Mouse (Mus musculus): ENCODE data around the gene Elf1. TPM values are rescaled to one million over a fixed set of nuclear protein-coding genes. Genes with fewer than 3 reads are reported as not detected.

Elf1 gene
- total and polyA plus RNA-seq, 3 experiments: 4.7 to 141 (median 79.0) TPM

- DNase-seq (ENCODE audit: low spot score): no peak
- TF ChIP-seq CTCF (IDR thresholded peaks at IDR 0.05; ENCODE audit: low read depth, low read length) (no peak), GATA2 (IDR thresholded peaks at IDR 0.05; ENCODE audit: borderline replicate concordance, low read depth, low read length) (no peak)
- ATAC-seq (ENCODE audit: extremely low read depth, insufficient number of reproducible peaks, low FRiP score, poor library complexity, severe bottlenecking): no peak
- H3K4me1 ChIP-seq (ENCODE audit: insufficient read depth, low read depth, low read length): peaks cover 5% of the 10 kb centered on the region; the same call in 1 of the 2 replicates
- no peaks in the 10 kb centered on the region for H3K27me3 ChIP-seq (ENCODE audit: insufficient read depth, low read length)
- H3K4me3 ChIP-seq (ENCODE audit: low read depth, low read length): no peak overlapping the region
- H3K36me3 ChIP-seq (replicated peaks): peaks cover 42% of the 10 kb centered on the region
- no peaks in the 10 kb centered on the region for H3K9me3 ChIP-seq (replicated peaks)
These were observed 20.6 kb upstream of the Elf1 start for GRCm38 (mm10) chr14:79460401-79460800.

GRCm38 (mm10) chr14:79460988-79461387 lies 20.0 kb upstream of the Elf1 start:
- Histone ChIP-seq H3K9me3 (replicated peaks) (no peaks in the 10 kb centered on the region), H3K4me1 (ENCODE audit: insufficient read depth, low read depth, low read length) (peaks cover 5% of the 10 kb centered on the region; the same call in 1 of the 2 replicates), H3K27me3 (ENCODE audit: insufficient read depth, low read length) (no peaks in the 10 kb centered on the region), H3K4me3 (ENCODE audit: low read depth, low read length) (no peak overlapping the region), H3K36me3 (replicated peaks) (peaks cover 46% of the 10 kb centered on the region)
- ATAC-seq (ENCODE audit: extremely low read depth, insufficient number of reproducible peaks, low FRiP score, poor library complexity, severe bottlenecking): no peak
- no peak for TF ChIP-seq GATA1 (IDR thresholded peaks at IDR 0.05; ENCODE audit: borderline replicate concordance, low read length)
- no peak for TF ChIP-seq POLR2AphosphoS5 (IDR thresholded peaks at IDR 0.05; ENCODE audit: insufficient replicate concordance, low read depth, low read length)
- TF ChIP-seq CTCF (IDR thresholded peaks at IDR 0.05; ENCODE audit: low read depth, low read length): no peak
- TF ChIP-seq TAL1 (conservative IDR thresholded peaks at IDR 0.05; ENCODE audit: low read depth, low read length): no peak
- no peak for TF ChIP-seq GATA2 (IDR thresholded peaks at IDR 0.05; ENCODE audit: borderline replicate concordance, low read depth, low read length)
- DNase-seq (ENCODE audit: low spot score): no peak

GRCm38 (mm10) chr14:79465623-79466022 lies 15.4 kb upstream of the Elf1 start:
- TF ChIP-seq GATA2 (IDR thresholded peaks at IDR 0.05; ENCODE audit: borderline replicate concordance, low read depth, low read length): no peak
- no peak for TF ChIP-seq TAL1 (conservative IDR thresholded peaks at IDR 0.05; ENCODE audit: low read depth, low read length)
- no peak for TF ChIP-seq POLR2AphosphoS5 (IDR thresholded peaks at IDR 0.05; ENCODE audit: insufficient replicate concordance, low read depth, low read length)
- no peak for TF ChIP-seq CTCF (IDR thresholded peaks at IDR 0.05; ENCODE audit: low read depth, low read length)
- TF ChIP-seq GATA1 (IDR thresholded peaks at IDR 0.05; ENCODE audit: borderline replicate concordance, low read length): no peak
- H3K36me3 ChIP-seq (replicated peaks): peaks cover 83% of the 10 kb centered on the region
- no peaks in the 10 kb centered on the region for H3K9me3 ChIP-seq (replicated peaks)
- DNase-seq (ENCODE audit: low spot score) (no peak), ATAC-seq (ENCODE audit: extremely low read depth, insufficient number of reproducible peaks, low FRiP score, poor library complexity, severe bottlenecking) (no peak)
- H3K27me3 ChIP-seq (ENCODE audit: insufficient read depth, low read length): no peaks in the 10 kb centered on the region
- no peak overlapping the region for H3K4me3 ChIP-seq (ENCODE audit: low read depth, low read length)
- H3K4me1 ChIP-seq (ENCODE audit: insufficient read depth, low read depth, low read length): no peaks in the 10 kb centered on the region

- Histone ChIP-seq H3K4me3 (ENCODE audit: low read depth, low read length) (no peak overlapping the region), H3K36me3 (replicated peaks) (peaks cover 85% of the 10 kb centered on the region), H3K27me3 (ENCODE audit: insufficient read depth, low read length) (no peaks in the 10 kb centered on the region), H3K9me3 (replicated peaks) (no peaks in the 10 kb centered on the region), H3K4me1 (ENCODE audit: insufficient read depth, low read depth, low read length) (no peaks in the 10 kb centered on the region)
- DNase-seq (ENCODE audit: low spot score) (no peak), ATAC-seq (ENCODE audit: extremely low read depth, insufficient number of reproducible peaks, low FRiP score, poor library complexity, severe bottlenecking) (peak; percentile 52; the same call in 1 of the 2 replicates)
- TF ChIP-seq CTCF (IDR thresholded peaks at IDR 0.05; ENCODE audit: low read depth, low read length): peak; percentile 30; the same call in 1 of the 2 replicates
- TF ChIP-seq POLR2AphosphoS5 (IDR thresholded peaks at IDR 0.05; ENCODE audit: insufficient replicate concordance, low read depth, low read length): no peak
These were observed 13.4 kb upstream of the Elf1 start for GRCm38 (mm10) chr14:79467621-79468020.

- no peak overlapping the region for H3K4me3 ChIP-seq (ENCODE audit: low read depth, low read length)
- H3K36me3 ChIP-seq (replicated peaks): peaks cover 85% of the 10 kb centered on the region
- H3K27me3 ChIP-seq (ENCODE audit: insufficient read depth, low read length): no peaks in the 10 kb centered on the region
- TF ChIP-seq POLR2AphosphoS5 (IDR thresholded peaks at IDR 0.05; ENCODE audit: insufficient replicate concordance, low read depth, low read length) (no peak), GATA1 (IDR thresholded peaks at IDR 0.05; ENCODE audit: borderline replicate concordance, low read length) (no peak), CTCF (IDR thresholded peaks at IDR 0.05; ENCODE audit: low read depth, low read length) (no peak), TAL1 (conservative IDR thresholded peaks at IDR 0.05; ENCODE audit: low read depth, low read length) (no peak), GATA2 (IDR thresholded peaks at IDR 0.05; ENCODE audit: borderline replicate concordance, low read depth, low read length) (no peak)
- ATAC-seq (ENCODE audit: extremely low read depth, insufficient number of reproducible peaks, low FRiP score, poor library complexity, severe bottlenecking) (no peak), DNase-seq (ENCODE audit: low spot score) (no peak)
- no peaks in the 10 kb centered on the region; the same call in 1 of the 2 replicates for H3K4me1 ChIP-seq (ENCODE audit: insufficient read depth, low read depth, low read length)
- H3K9me3 ChIP-seq (replicated peaks): no peaks in the 10 kb centered on the region
These were observed 7.6 kb upstream of the Elf1 start for GRCm38 (mm10) chr14:79473384-79473783.

GRCm38 (mm10) chr14:79481339-79482151 lies 551 bp downstream of the Elf1 start, which contains the start of gene Wbp4:
Wbp4 (minus strand) TSS chr14:79481520.
- no peaks in the 10 kb centered on the region for H3K9me3 ChIP-seq (replicated peaks)
- peak within 1 kb of the TSS; percentile 84 for H3K4me3 ChIP-seq (ENCODE audit: low read depth, low read length)
- DNase-seq (ENCODE audit: low spot score) (peak; percentile 97), ATAC-seq (ENCODE audit: extremely low read depth, insufficient number of reproducible peaks, low FRiP score, poor library complexity, severe bottlenecking) (peak; percentile 69)
- H3K27me3 ChIP-seq (ENCODE audit: insufficient read depth, low read length): no peaks in the 10 kb centered on the region
- peaks cover 40% of the 10 kb centered on the region for H3K4me1 ChIP-seq (ENCODE audit: insufficient read depth, low read depth, low read length)
- TF ChIP-seq TAL1 (conservative IDR thresholded peaks at IDR 0.05; ENCODE audit: low read depth, low read length) (no peak), GATA2 (IDR thresholded peaks at IDR 0.05; ENCODE audit: borderline replicate concordance, low read depth, low read length) (no peak), GATA1 (IDR thresholded peaks at IDR 0.05; ENCODE audit: borderline replicate concordance, low read length) (no peak), CTCF (IDR thresholded peaks at IDR 0.05; ENCODE audit: low read depth, low read length) (no peak), POLR2AphosphoS5 (IDR thresholded peaks at IDR 0.05; ENCODE audit: insufficient replicate concordance, low read depth, low read length) (0 out of 2 replicates have a peak, but pooled peaks have one; percentile 61)
- peaks cover 29% of the 10 kb centered on the region for H3K36me3 ChIP-seq (replicated peaks)
